Mouse (Mus musculus) ovary, adult 18-20 months (tissue): ENCODE measurements at regions not wholly inside any gene's neighbourhood (a gene's known extent, or its start where the extent isn't known, plus 50 kb on each side); places are given as distances from the start of the nearest gene placed in this dataset.

ENCODE experiments used
- DNase-seq: peaks from one replicate; pipeline ENCODE4 v3.0.0; 2022; ENCODE audit warnings: low spot score, mixed read lengths

DNA sequence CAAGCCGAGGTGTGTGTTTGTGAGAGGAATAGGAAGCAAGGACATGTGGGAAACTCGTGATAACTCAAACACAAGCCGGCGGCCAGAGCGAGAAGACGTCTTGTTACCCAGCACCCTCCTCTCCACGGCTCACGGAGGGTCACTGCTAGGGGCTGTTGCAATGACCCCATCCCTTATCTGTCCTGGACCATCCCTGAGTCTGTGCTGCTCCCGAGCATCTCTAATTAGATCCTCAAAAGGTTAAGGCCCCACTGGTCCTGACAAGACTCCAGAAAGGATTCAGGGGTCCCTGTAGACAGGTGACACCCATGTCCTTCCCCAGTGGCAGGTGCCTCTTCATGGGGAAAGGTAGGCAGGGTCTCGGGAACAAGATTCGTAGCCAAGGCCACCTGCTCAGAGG lies 212.6 kb downstream of the Gm26897 start:
- DNase-seq: no peak

DNA sequence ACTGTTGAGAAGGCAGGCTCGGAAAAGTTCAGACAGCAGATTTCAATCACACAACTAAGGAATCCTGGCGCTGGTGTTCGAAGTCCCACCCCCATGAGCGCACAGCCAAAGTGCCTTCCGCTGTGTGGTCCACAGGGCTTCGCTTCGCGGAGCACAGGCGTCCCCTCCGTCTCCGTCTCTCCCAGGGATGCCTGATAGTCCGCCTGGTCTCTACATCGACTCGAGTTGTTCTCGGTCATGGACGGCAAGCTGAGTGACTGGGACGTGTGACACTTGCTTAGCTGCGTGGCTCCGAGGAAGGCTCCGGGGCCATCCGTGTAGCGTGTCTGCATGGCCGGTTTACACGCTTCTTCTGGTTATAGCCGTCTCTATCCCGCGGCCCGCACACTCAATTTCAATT lies 224.0 kb downstream of the Gm26897 start:
- no peak for DNase-seq

DNA sequence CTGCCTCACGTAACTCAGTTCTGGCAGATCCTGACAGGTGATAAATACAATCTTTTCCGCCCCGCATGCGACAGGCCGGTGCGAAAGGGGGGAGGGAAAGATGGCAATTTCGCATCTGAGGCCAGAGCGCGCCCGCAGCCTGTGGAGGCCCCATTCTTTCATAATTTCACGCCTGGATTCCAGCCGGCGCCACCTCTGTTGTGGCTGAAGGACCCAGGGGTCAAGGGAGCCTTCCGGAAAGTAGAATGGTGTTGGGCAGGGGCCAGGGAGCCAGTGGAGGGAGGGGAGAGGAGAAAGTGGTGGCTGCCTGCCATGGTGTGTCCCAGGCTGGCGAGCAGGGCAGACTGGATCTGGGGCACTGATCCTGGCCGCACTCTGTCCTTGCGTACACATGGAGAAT lies 224.5 kb downstream of the Gm26897 start:
- DNase-seq: peak; percentile 29

DNA sequence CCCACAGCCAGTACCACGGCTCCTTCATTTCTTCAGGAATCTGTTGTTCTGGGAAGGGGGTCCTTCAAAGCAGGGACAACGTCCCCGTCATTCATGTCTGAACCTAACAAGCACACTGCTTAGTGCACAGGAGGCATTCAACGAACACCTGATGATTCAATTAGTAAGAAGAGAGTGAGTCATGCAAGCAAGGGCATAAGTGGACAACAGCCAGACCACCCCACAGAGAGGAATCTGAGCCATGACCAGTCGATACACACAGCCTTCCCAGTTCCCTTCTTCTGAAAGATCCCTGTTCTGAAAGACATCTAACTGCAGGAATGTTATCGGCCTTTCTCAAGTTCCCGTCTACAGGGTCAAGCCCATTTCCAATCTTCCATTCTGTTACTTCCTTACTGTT lies 231.6 kb downstream of the Gm26897 start:
- DNase-seq: no peak

DNA sequence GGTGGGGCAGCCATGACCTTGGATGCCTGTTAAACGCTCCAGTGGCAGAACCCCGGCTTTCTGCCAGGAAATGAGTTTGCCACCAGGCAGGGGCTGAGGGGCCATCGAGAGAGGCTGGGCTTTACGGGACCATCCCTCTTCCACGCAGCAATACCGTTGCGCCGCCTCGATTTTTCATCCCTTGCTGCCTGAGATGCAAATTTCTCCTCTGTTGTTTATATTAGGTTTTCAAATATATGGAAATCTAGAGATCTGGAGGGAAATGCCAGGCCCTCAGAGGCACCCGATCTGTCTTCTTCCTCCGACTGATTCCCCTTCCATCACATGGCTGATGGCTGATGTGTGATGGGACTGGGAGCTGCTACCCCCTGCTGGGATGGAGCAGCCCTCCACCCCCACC lies 234.4 kb downstream of the Gm26897 start:
- no peak for DNase-seq

DNA sequence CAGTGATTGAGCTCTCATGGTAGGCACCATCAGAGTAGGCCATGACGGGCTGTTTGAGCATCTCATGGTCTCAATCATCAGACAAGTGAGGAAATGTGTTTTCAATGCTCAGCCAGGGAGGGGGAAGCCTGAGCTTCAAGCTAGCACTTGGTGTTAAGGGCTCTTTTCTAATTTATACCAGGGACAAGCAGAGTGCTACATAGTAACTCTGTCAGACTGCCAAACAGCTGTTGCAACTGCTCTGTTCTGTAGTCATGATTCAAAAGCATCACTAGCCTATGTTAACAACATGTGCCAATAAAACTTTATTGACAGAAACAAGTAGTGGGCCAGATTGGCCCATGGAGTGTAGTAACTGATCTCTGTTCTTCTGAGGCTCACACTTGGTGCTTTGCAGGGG lies 235.0 kb downstream of the Gm26897 start:
- no peak for DNase-seq

DNA sequence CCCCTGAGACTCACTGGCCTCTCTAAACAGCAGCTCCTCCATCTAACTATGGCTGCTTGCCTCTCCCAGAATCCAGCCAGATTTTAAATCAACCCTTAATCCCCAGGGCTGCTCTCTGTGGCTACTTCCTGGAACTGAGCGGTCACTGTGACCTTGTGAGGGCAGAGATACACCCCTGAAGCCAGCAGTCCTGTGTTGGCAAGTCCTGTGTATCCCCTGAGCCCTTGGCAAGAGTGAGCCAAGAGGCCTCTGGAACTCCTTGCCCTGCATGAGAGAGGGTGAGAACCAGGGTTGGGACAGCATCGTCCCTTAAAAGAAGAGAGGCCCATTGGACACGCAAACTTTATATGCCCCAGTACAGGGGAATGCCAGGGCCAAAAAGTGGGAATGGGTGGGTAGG lies 237.5 kb downstream of the Gm26897 start:
- peak; percentile 30 for DNase-seq

DNA sequence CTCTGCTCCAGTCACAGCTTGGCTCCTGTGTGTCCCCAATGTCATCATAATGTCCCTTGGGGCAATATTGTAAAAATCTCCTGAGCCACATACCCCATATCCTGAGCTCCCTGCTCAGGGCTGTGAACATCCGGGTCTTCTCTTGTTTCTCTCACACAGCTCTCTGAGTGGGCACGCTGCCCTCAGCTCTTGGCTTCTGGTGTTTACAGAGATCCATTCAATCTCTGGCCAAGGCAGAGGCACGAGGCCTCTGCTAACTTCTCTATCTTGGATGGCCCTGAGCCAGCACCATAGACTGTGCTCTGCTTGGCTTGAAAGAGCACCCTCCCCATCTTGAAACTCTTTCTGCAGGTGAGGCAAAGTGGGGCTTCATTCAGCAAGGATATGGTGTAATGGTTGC lies 238.2 kb downstream of the Gm26897 start:
- DNase-seq: no peak

DNA sequence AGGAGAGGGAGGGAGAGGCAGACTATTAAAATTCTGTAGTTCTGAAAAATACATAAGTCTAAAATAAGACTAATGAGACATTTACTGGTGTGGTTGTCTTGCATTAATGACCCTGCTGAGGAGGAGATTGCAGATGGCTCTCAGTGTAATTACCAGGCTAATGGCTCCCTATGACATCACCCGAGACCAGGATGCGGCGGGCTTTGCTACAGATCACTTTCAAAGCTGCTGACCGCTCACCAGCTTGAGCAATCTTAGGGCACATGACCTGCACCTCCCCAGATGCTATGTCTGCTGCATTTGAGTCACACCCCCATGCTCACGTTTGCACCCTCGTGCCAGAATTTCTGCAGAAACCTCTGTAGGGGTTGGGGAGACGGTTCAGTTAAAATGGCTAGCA lies 242.0 kb downstream of the Gm26897 start:
- DNase-seq: no peak

DNA sequence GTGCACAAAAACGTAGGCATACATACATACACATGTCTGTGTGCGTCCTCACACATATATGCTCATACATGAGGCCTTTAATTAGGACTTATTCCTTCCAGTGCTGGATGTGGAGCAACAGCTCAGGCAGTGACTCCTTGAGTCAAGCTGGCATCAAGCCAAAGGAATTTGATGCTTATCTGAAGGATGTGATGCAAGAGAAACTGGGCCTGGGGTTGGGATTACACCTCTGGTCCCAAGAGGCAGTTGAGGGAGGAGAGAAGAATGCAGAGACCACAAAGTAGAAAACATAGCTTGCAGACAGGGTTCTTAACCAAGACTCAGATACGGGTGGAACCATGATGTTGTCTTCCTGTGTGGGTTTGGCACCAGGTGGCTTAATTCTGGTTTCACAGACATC lies 245.9 kb downstream of the Gm26897 start:
- DNase-seq: no peak

DNA sequence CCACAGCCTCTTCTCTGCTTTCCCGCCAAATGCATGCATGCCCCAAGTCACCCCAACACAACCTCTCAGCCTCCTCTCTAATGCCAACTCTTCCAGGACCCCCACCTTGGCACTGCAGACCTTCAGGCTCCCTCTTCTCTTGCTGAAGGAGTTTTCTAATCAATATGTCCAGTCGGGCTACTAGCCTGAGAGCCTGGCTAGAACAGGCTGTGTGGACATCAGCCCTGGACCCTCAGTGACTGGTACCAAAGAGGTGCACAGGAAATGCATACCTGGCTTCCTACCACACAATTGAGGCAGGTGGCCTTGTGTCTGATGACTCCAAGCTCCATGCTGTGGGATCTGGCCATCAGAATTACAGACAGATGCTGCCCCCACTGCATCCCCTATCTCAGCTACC lies 248.4 kb downstream of the Gm26897 start:
- no peak for DNase-seq

DNA sequence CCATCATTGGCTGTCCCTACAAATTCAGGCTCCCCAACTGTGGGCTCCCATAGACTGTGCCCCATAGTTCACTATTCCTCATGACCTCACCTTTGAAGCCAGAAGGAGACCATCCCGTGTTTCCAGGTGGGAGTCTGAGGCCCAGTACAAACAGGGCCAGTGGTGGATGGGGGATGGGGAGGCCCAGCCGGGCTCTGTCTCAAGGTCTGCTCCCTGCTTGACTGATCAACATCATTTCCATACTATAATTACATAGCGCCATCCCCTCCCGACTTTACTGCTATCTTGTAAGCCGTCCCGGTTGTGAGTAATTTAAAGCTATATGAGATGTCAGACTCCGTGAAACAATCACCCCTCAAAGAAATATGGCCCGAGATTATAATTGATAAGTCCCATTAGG lies 252.3 kb downstream of the Gm26897 start:
- DNase-seq: no peak

DNA sequence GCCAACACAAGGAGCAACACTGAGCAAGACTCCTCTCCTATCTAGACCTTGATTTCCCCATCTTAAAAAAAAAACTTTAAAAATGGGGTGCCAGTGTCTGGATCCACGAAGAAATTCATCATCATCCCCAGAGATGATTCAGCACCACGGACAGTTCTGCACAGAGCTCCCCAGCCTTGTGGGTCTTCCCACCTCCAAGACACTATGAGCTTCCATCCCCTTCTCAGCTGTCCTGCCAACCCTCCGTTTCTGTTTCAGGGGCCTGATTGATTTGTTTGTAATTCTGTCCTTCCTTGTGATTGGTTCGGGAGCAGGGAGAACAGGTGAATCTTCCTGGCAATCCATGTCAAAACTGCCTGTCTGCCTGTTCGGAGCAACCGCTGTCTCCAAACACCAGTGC lies 253.3 kb downstream of the Gm26897 start:
- no peak for DNase-seq

DNA sequence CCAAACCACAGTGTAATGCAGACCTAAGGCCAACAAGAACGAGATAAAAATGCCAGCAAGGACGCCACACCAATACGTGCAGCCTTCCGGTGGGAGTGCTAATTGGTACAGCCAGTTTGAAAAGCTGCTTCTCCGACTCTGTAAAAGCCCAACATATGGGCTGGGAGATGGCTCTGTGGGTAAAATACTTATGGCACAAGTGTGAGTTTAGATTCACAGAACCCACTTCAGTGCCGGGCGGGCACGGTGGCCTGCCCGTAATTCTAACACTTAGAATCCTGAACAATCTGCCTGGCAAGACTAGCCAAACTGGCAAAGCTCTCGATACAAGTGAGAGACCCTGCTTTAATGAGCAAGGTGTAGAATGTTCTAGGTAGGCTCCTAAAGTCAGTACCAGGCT lies 258.1 kb downstream of the Gm26897 start:
- no peak for DNase-seq

DNA sequence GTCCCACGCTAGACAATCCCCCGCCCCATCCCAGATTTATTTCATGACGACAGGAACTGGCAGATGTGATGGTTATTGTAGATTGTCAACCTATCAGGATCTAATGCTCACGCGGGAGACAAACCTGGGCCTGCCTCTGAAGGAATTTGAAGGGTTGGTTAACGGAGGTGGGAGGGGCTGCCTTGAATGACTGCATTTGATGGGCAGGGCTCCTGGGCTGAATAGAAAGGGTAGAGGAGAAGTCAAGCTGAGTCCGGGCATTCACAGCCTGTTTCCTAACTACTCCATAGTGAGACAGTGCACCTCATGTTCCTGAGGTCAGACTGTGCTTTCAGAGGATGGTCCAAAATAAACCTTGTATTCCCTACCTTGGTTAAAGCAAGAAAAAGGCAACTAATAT lies 259.1 kb downstream of the Cryba4 start:
- DNase-seq: no peak

DNA sequence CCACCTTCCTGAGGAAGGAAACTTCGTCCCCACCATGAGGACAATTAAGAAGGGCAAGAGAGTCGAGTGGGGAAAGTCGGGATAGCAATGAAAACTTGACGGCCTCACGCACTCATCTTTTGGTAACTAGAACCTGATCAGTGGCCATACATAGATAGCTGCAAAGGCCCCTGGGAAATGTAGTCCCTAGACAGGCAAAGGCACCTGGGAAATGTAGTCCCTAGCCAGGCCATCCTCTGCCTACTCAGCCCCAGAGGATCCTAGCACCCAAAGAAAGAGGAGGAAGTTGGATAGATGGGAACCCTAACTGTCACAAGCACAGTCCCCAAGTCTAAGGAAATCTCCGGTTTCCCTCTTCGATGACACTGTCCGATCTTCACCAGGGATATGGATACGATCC lies 258.4 kb downstream of the Cryba4 start:
- no peak for DNase-seq

DNA sequence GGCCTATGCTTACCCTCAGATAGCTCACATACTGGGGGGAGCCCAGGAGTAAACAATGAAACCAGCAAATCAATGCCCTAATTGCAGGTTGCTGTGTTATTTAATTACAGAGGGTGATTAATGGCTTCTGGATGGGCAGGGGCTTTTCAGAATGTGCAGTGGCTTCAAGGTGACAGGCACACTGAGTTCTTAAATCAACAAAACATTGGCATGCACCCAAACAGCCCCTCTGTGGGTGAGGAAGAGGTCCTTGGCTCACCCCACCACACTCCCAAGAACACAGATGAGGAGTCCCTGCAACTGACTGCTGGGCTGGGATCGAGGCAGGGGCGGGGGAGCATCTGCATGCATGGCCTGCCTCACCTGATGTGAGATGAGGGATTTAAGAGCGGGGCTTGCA lies 255.5 kb downstream of the Cryba4 start:
- no peak for DNase-seq

DNA sequence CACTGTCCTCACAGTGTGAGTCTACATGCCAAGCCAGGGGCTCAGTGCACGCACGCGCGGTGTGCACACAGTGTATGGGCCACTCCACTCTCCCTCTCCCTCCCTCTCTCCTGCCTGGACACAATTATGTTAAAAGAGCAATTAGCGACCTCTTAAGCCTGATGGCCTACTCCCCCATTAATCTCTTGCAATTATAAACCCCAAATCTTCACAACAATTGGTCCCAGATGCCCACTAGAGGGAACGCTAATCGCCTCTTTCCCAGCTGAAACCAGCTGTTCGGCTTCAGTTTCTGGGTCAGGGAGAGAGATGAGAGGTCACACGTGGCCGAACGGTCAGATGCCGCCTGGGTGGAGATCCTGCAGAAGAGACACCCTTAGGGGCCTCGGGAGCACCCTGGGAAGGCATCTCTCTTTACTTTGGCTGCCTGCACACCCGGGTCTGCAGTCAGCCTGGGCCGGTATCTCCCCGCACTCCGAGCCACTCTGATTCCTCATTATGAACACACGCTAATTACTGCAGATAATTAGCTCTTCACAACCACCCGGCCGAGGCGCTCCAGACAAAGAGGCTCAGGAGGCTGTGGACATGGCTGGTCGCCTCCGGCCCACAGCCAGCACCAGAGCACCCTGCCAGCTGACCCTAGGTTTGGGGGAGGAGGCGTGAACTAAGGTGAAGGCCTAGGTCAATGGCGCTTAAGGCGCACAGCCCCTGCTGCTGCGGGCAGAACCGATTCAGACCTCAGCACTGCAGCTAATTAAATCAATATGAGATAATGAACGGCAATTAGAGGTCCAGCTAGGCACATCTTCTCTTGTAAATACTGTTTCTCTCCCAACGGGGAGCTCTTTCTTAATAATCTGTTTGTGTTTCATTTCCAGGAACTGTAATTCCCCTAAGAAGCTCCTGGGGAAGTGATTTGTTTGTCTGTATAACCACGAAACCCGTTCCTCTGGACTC lies 250.3 kb downstream of the Cryba4 start:
- no peak for DNase-seq

DNA sequence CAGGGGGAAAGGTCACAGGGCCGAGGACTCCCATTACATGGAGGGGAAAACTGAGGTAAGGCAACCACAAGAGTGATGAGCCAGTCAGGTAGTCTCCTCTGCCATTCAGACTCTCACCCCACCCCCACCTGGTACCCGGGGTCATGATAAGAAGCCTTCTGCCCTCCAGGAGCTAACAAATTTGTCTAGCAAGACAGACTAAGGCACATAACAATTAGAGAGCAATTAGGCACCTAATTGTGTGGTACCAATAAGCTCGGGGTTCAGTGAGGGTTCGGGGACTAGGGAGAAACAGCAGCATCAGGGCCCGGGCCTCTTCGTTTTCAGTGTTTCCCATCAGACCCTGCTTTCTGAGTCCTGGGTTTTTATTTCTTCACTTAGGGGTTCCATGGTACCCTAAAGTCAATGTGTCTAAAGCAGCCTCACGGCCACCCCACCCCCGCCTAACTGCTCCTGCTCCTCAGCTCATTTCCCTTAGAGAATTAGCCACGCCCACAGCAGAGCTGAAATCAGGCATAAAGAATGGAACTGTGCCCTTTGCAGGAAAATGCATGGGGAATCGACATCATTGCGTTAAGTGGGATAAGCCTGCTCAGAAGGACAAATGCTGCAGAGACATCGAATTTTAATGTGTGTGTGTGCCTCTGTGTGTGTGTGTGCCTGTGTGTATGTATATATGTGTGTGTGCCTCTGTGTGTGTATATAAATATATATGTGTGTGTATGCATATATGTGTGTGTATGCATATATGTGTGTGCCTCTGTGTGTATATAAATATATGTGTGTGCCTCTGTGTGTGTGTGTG lies 249.3 kb downstream of the Cryba4 start:
- no peak for DNase-seq

DNA sequence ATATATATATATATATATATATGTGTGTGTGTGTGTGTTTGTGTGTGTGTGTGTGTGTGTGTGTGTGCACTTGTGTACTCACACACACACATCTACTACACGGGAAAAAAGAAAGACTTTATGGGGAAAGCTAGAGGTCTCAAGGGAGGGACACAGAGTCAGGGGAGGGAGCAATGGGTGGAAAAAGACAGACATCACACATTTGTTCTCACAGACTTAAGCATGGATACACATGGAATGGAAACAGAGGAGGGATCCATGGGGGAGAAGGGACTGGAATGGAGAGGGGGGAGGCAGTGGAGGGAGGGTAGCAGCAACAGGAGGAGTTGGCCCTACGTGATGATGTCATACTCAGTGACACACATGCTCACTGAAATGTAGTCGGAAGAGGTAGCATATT lies 248.3 kb downstream of the Cryba4 start:
- no peak for DNase-seq

DNA sequence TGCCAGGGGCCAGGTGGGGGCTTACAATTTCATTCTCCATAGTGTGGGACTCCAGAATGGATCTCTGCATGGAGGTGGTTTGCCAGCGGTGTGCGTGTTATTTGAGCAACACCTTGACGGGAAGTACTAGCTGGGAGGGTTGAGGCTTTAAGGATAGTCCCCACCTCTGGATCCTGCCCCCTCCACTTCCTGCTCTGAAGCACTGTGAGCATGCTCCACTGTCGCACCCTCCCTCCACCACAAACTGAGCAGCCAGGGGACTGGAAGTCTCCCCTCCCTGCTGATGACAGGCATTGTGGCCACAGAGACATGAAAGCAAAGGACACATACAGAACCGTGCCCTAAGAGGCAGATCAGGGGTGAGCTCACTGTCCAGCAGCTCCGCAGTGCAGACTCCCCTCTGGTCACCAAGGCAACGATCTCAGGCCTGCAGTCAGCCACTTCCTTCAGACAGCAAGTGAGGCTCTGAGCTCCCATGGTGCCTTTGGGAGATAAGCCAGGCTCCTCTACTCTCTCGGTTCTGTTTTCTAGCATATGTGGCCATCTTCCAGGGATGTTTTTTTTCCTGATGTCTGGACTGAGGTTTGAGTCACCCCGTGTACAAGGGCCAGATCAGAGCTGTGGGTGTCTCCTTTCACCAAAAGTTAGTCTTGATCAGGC lies 239.7 kb downstream of the Cryba4 start:
- DNase-seq: no peak

DNA sequence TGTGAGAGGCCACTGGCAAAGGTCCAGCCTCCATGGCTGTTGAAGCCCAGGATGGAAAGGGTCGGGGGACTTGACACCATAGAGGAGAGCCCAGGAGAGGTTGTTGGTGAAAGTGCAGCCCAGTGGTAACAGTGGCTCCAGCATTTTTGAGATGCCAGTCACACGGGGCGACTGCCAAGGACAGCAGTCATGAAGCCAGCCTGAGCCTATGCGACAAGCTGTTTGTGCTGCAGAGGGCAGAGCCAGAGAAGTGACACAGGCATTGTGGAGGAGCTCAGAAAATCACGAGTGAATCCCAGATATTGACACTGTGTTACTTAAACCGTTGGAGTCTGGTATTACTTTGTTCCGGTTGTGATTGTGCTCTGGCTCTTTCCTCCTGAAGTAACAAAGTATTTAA lies 233.4 kb downstream of the Cryba4 start:
- DNase-seq: no peak

DNA sequence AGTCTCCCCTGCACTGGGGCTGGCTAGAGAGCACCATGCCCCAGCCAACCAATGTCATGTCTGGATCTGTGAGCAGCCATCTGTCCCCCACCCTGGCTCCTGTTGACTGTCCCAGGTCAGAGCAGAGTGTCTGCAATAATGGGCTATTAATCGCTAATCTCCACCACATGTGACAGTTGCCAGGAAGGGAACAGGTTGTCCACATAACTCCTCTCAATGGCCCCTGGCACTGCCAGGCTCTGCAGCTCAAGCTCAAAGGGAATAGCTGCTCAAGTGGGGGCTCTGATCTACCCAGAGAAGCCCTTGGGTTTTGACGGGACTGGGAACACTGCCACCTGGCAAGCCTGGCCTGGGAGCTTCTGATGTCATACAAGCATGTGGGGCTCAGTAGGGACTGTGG lies 231.4 kb downstream of the Cryba4 start:
- DNase-seq: no peak
